11 mouse cellular contexts compared by ENCODE assay signal in genomic region chr8:83406836-83407235, GRCm38 (mm10). TPM values are rescaled to one million over a fixed set of nuclear protein-coding genes. Genes with fewer than 3 reads are reported as not detected.
DNase-seq lines count a peak whose midpoint lies in the region; ATAC-seq and TF ChIP-seq lines count a peak whose summit lies in the region.
"Had no signal": no experiment of that assay in that cellular context is flagged by ENCODE, and none has a peak within 500 bp of the region (broad histone marks: within the 10 kb centered on the region; RNA-seq: fewer than 3 reads in every experiment).

No protein-coding gene starts in this region.

- H3K27ac ChIP-seq in hindbrain, embryonic 10.5 days: no peak overlapping the region
- H3K27ac ChIP-seq in hindbrain, embryonic 16.5 days (ENCODE audit: low read depth, low read length): no peak overlapping the region
- no peak overlapping the region for H3K27ac ChIP-seq in cortical plate, adult 2 months (ENCODE audit: insufficient read depth, low read length)
- H3K27ac ChIP-seq in stomach, postnatal 0 days (replicated peaks): no peak overlapping the region
- H3K27ac ChIP-seq: liver, embryonic 15.5 days had no signal

- H3K4me3 ChIP-seq in hindbrain, embryonic 10.5 days: no peak overlapping the region
- H3K4me3 ChIP-seq in hindbrain, embryonic 16.5 days (ENCODE audit: low read length): no peak overlapping the region
- no peak overlapping the region for H3K4me3 ChIP-seq in cortical plate, adult 2 months (ENCODE audit: insufficient read depth, low read length)
- no peak overlapping the region for H3K4me3 ChIP-seq in stomach, postnatal 0 days (ENCODE audit: low read depth, low read length)
- H3K4me3 ChIP-seq: liver, embryonic 15.5 days had no signal

- H3K9me3 ChIP-seq in hindbrain, embryonic 10.5 days: no peaks in the 10 kb centered on the region
- H3K9me3 ChIP-seq in hindbrain, embryonic 16.5 days (ENCODE audit: control insufficient read depth, low read length): no peaks in the 10 kb centered on the region
- no peaks in the 10 kb centered on the region for H3K9me3 ChIP-seq in stomach, postnatal 0 days (ENCODE audit: control insufficient read depth, low read length)
- H3K9me3 ChIP-seq: liver, embryonic 15.5 days had no signal

- H3K9ac ChIP-seq in hindbrain, embryonic 16.5 days (ENCODE audit: low read depth, low read length): no peak overlapping the region
- H3K9ac ChIP-seq in stomach, postnatal 0 days (ENCODE audit: low read length): no peak overlapping the region
- H3K9ac ChIP-seq: liver, embryonic 15.5 days had no signal

- ATAC-seq in hindbrain, embryonic 16.5 days: no peak
- ATAC-seq in stomach, postnatal 0 days (ENCODE audit: low FRiP score, low TSS enrichment): no peak

- 35% methylated on average over 6 of the region's 6 CpGs for WGBS in hindbrain, embryonic 10.5 days
- WGBS in hindbrain, embryonic 16.5 days: 42% methylated on average over 6 of the region's 6 CpGs
- WGBS in stomach, postnatal 0 days: 41% methylated on average over 6 of the region's 6 CpGs

- TF ChIP-seq POLR2A in cortical plate, adult 2 months (IDR thresholded peaks at IDR 0.05; ENCODE audit: extremely low read depth, insufficient read depth, low read length): no peak

- H3K27me3 ChIP-seq in hindbrain, embryonic 10.5 days (ENCODE audit: insufficient read depth, poor library complexity, severe bottlenecking): no peaks in the 10 kb centered on the region
- no peaks in the 10 kb centered on the region for H3K27me3 ChIP-seq in hindbrain, embryonic 16.5 days (replicated peaks; ENCODE audit: control insufficient read depth, insufficient read depth, low read length)
- H3K27me3 ChIP-seq in stomach, postnatal 0 days (ENCODE audit: control insufficient read depth, insufficient read depth, low read length): no peaks in the 10 kb centered on the region

- no peak overlapping the region for H3K4me2 ChIP-seq in hindbrain, embryonic 16.5 days (ENCODE audit: low read length)
- no peak overlapping the region for H3K4me2 ChIP-seq in stomach, postnatal 0 days (replicated peaks; ENCODE audit: low read depth)
- H3K4me2 ChIP-seq: liver, embryonic 15.5 days had no signal

- no peaks in the 10 kb centered on the region for H3K4me1 ChIP-seq in hindbrain, embryonic 10.5 days (replicated peaks)
- no peaks in the 10 kb centered on the region for H3K4me1 ChIP-seq in hindbrain, embryonic 16.5 days (ENCODE audit: control insufficient read depth, insufficient read depth, low read depth, low read length)
- no peaks in the 10 kb centered on the region for H3K4me1 ChIP-seq in cortical plate, adult 2 months (ENCODE audit: control insufficient read depth, insufficient read depth, low read length)
- H3K4me1 ChIP-seq in stomach, postnatal 0 days (replicated peaks; ENCODE audit: control insufficient read depth, insufficient read depth): no peaks in the 10 kb centered on the region

- DNase-seq in hindbrain, embryonic 10.5 days (ENCODE audit: low spot score): peak; percentile 18
- peak; percentile 2 for DNase-seq in thymus, postnatal 25 days
- DNase-seq in thymus, postnatal 36 days: no peak
- no peak for DNase-seq in stomach, postnatal 0 days (ENCODE audit: low spot score)
- DNase-seq in cerebellum, postnatal 36 days: no peak
- no peak for DNase-seq in spleen, postnatal 36 days (ENCODE audit: low spot score in 2 of 2)
- DNase-seq: gastrocnemius, postnatal 36 days; kidney, adult 9 months had no signal

- H3K36me3 ChIP-seq in hindbrain, embryonic 10.5 days: no peaks in the 10 kb centered on the region
- no peaks in the 10 kb centered on the region for H3K36me3 ChIP-seq in hindbrain, embryonic 16.5 days (ENCODE audit: control insufficient read depth, insufficient read depth, low read length)
- H3K36me3 ChIP-seq in stomach, postnatal 0 days (ENCODE audit: control insufficient read depth, insufficient read depth, low read length): no peaks in the 10 kb centered on the region
- H3K36me3 ChIP-seq: liver, embryonic 15.5 days had no signal

- TF ChIP-seq CTCF in cortical plate, adult 2 months (IDR thresholded peaks at IDR 0.05; ENCODE audit: extremely low read depth, insufficient read depth, low read length): 0 out of 2 replicates have a peak, but pooled peaks have one; percentile 19
- peak; percentile 35 for TF ChIP-seq CTCF in stomach, postnatal 0 days (IDR thresholded peaks at IDR 0.05; ENCODE audit: low read depth)

- no peak for TF ChIP-seq EP300 in stomach, postnatal 0 days (optimal IDR thresholded peaks at IDR 0.05)

RNA-seq across cellular contexts. Expression of gene Clgn, which starts 17.2 kb away (rescaled TPM):
- polyA plus RNA-seq in hindbrain, embryonic 10.5 days (2016; fragmentation: Nextera tagmentation; extraction: Ambion mirVana): 2.9 and 3.5 TPM in 2 replicates
- polyA plus RNA-seq in hindbrain, embryonic 16.5 days (2015; fragmentation: Nextera tagmentation; extraction: Ambion mirVana): 15.8 and 17.0 TPM in 2 replicates
- 8.3 and 8.8 TPM in 2 replicates for polyA plus RNA-seq in cortical plate, adult 2 months (2012; rRNA removed)
- polyA plus RNA-seq in stomach, postnatal 0 days (2015; fragmentation: Nextera tagmentation; extraction: Ambion mirVana): 0.19 and 0.27 TPM in 2 replicates

RNA-seq across cellular contexts. Expression of gene Scoc, which starts 51.4 kb away (rescaled TPM):
- 112 and 114 TPM in 2 replicates for polyA plus RNA-seq in hindbrain, embryonic 10.5 days (2016; fragmentation: Nextera tagmentation; extraction: Ambion mirVana)
- polyA plus RNA-seq in hindbrain, embryonic 16.5 days (2015; fragmentation: Nextera tagmentation; extraction: Ambion mirVana): 284 and 330 TPM in 2 replicates
- polyA plus RNA-seq in cortical plate, adult 2 months (2012; rRNA removed): 233 and 248 TPM in 2 replicates
- polyA plus RNA-seq in stomach, postnatal 0 days (2015; fragmentation: Nextera tagmentation; extraction: Ambion mirVana): 67.4 and 73.4 TPM in 2 replicates

RNA-seq across cellular contexts. Expression of gene Mgat4d, which starts 58.6 kb away (rescaled TPM):
- not detected in 2 replicates for polyA plus RNA-seq in hindbrain, embryonic 10.5 days (2016; fragmentation: Nextera tagmentation; extraction: Ambion mirVana)
- polyA plus RNA-seq in hindbrain, embryonic 16.5 days (2015; fragmentation: Nextera tagmentation; extraction: Ambion mirVana): not detected in 2 replicates
- polyA plus RNA-seq in cortical plate, adult 2 months (2012; rRNA removed): not detected in 2 replicates
- not detected in 2 replicates for polyA plus RNA-seq in stomach, postnatal 0 days (2015; fragmentation: Nextera tagmentation; extraction: Ambion mirVana)
- polyA plus RNA-seq: liver, embryonic 15.5 days had no signal

Comparison
In these comparisons a context has a peak if more than half of its experiments do, and no peak if none do; other contexts are left out.
1. DNase-seq: peak in hindbrain, embryonic 10.5 days (single experiment) and thymus, postnatal 25 days (single experiment); none in thymus, postnatal 36 days (0 of 2), stomach, postnatal 0 days (single experiment), cerebellum, postnatal 36 days (0 of 2) and spleen, postnatal 36 days (0 of 2).